Mouse (Mus musculus) myocyte (in vitro differentiated cells): Measurements from ENCODE around the gene Gm14190. TPM values are rescaled to one million over a fixed set of nuclear protein-coding genes. Genes with fewer than 3 reads are reported as not detected.
A peak's percentile ranks its signal among the peaks of the same experiment; 100 is the strongest.
"Not testable (repeated sequence)": the region's sequence is repeated elsewhere in the genome, so short reads cannot be mapped to it uniquely, and the experiment has no call there.

Experiments used
- H3K27me3 ChIP-seq: one replicate; pipeline ENCODE4 v1.6.1; 2011; ENCODE audit not compliant: control insufficient read depth, insufficient read depth, insufficient read length
- H3K36me3 ChIP-seq: one replicate; pipeline ENCODE4 v1.6.1; 2011; ENCODE audit not compliant: control insufficient read depth, insufficient read depth
- H3K4me2 ChIP-seq: one replicate; pipeline ENCODE4 v1.6.1; 2011; ENCODE audit warnings: low read depth, control low read depth
- H3K4me3 ChIP-seq: one replicate; pipeline ENCODE4 v1.5.1; 2011; ENCODE audit warnings: mild to moderate bottlenecking, control low read depth, moderate library complexity
- H3K79me2 ChIP-seq: one replicate; pipeline ENCODE4 v1.6.1; 2011; ENCODE audit not compliant: control insufficient read depth, insufficient read depth
- H3ac ChIP-seq: one replicate; pipeline ENCODE4 v1.6.1; 2011; ENCODE audit not compliant: control insufficient read depth, insufficient read length
- CEBPB ChIP-seq: IDR thresholded peaks from 2 replicates; pipeline ENCODE4 v1.6.1; 2011; ENCODE audit warnings: mild to moderate bottlenecking, moderate library complexity; ENCODE audit not compliant: poor library complexity, insufficient read depth, severe bottlenecking
- E2F4 ChIP-seq: IDR thresholded peaks from one replicate; pipeline ENCODE4 v1.6.1; 2011; ENCODE audit warnings: mild to moderate bottlenecking, control low read depth, moderate library complexity; ENCODE audit not compliant: insufficient read depth
- MAX ChIP-seq: IDR thresholded peaks from one replicate; pipeline ENCODE4 v1.6.1; 2011; ENCODE audit warnings: low read depth, mild to moderate bottlenecking, control low read depth
- MYOD1 ChIP-seq, 3 experiments: IDR thresholded peaks; one replicate each; pipeline ENCODE4 v1.6.1; 2011; ENCODE audit warnings: control low read depth in 2 of 3, low read depth in 2 of 3, mild to moderate bottlenecking in 2 of 3, moderate library complexity in 1 of 3; ENCODE audit not compliant: insufficient read length in 2 of 3, control insufficient read depth in 1 of 3
- MYOG ChIP-seq, 3 experiments: IDR thresholded peaks; one replicate each; pipeline ENCODE4 v1.6.1; 2011; ENCODE audit warnings: control low read depth in 2 of 3, low read depth in 2 of 3, mild to moderate bottlenecking in 2 of 3; ENCODE audit not compliant: insufficient read length in 2 of 3, control insufficient read depth in 1 of 3, insufficient read depth in 1 of 3
- POLR2A ChIP-seq: IDR thresholded peaks from one replicate; pipeline ENCODE4 v1.6.1; 2011; ENCODE audit warnings: low read depth, mild to moderate bottlenecking, control low read depth, moderate library complexity; ENCODE audit not compliant: insufficient read length
- POLR2AphosphoS2 ChIP-seq: IDR thresholded peaks from one replicate; pipeline ENCODE4 v1.6.1; 2011; ENCODE audit warnings: low read depth, control low read depth; ENCODE audit not compliant: insufficient read length
- REST ChIP-seq: IDR thresholded peaks from one replicate; pipeline ENCODE4 v1.6.1; 2011; ENCODE audit warnings: mild to moderate bottlenecking, control low read depth, moderate library complexity; ENCODE audit not compliant: insufficient read depth, insufficient read length
- SRF ChIP-seq: IDR thresholded peaks from one replicate; pipeline ENCODE4 v1.6.1; 2011; ENCODE audit warnings: low read depth; ENCODE audit not compliant: control insufficient read depth, insufficient read length
- TCF12 ChIP-seq: IDR thresholded peaks from one replicate; pipeline ENCODE4 v1.6.1; 2011; ENCODE audit warnings: mild to moderate bottlenecking, control low read depth; ENCODE audit not compliant: poor library complexity, insufficient read depth, severe bottlenecking
- TCF3 ChIP-seq: IDR thresholded peaks from one replicate; pipeline ENCODE4 v1.6.1; 2011; ENCODE audit warnings: low read depth, control low read depth; ENCODE audit not compliant: insufficient read length
- USF1 ChIP-seq: IDR thresholded peaks from one replicate; pipeline ENCODE4 v1.6.1; 2011; ENCODE audit warnings: low read depth, mild to moderate bottlenecking, control low read depth, moderate library complexity
- polyA plus RNA-seq: library from polyadenylated mRNA; unstranded; fragments of >200 nt; fragmentation: generic; extraction: Trizol; gene quantifications from one replicate; pipeline ENCODE4 v1.2.1, GENCODE M21; 2012; ENCODE audit warnings: missing spikeins

Gene Gm14190
- not detected for polyA plus RNA-seq

- TF ChIP-seq POLR2AphosphoS2 (no peak), MYOG (IDR thresholded peaks at IDR 0.05; ENCODE audit: control insufficient read depth in 1 of 3, insufficient read depth in 1 of 3, insufficient read length in 2 of 3, low read depth in 2 of 3) (peak in 2 of 3 experiments; percentile 18 to 68), SRF (no peak), CEBPB (no peak), USF1 (no peak), MYOD1 (IDR thresholded peaks at IDR 0.05; ENCODE audit: control insufficient read depth in 1 of 3, insufficient read length in 2 of 3, low read depth in 2 of 3) (peak in 1 of 3 experiments; percentile 43), E2F4 (no peak)
- Histone ChIP-seq H3K27me3 (peaks cover 6% of the 10 kb centered on the region), H3K36me3 (no peaks in the 10 kb centered on the region), H3K4me3 (no peak within 1 kb of the TSS), H3K79me2 (no peaks in the 10 kb centered on the region), H3K4me2 (no peak within 1 kb of the TSS), H3ac (no peak within 1 kb of the TSS)
Observed at GRCm38 (mm10) chr11:99690463-99690862, at the start of gene Gm14190. Gene Gm14190 (minus strand): TSS chr11:99690740.

GRCm38 (mm10) chr11:99734190-99734589 lies 43.6 kb upstream of the Gm14190 start, which contains the start of gene Gm14180:
Gene Gm14180 (minus strand): TSS chr11:99734290.
- H3K27me3 ChIP-seq: no peaks in the 10 kb centered on the region
- no peak within 1 kb of the TSS for H3K4me2 ChIP-seq
- no peak within 1 kb of the TSS for H3ac ChIP-seq
- TF ChIP-seq POLR2A: no peak
- TF ChIP-seq MAX: no peak
- peak in 1 of 3 experiments; percentile 54 for TF ChIP-seq MYOG (IDR thresholded peaks at IDR 0.05; ENCODE audit: control insufficient read depth in 1 of 3, insufficient read depth in 1 of 3, insufficient read length in 2 of 3, low read depth in 2 of 3)
- no peak for TF ChIP-seq TCF12
- H3K36me3 ChIP-seq: no peaks in the 10 kb centered on the region
- no peaks in the 10 kb centered on the region for H3K79me2 ChIP-seq
- no peak within 1 kb of the TSS for H3K4me3 ChIP-seq

- Histone ChIP-seq H3K27me3 (no peaks in the 10 kb centered on the region), H3K4me3 (no peak overlapping the region), H3K36me3 (no peaks in the 10 kb centered on the region), H3K79me2 (no peaks in the 10 kb centered on the region), H3ac (no peak overlapping the region), H3K4me2 (no peak overlapping the region)
- TF ChIP-seq MYOD1 (IDR thresholded peaks at IDR 0.05; ENCODE audit: control insufficient read depth in 1 of 3, insufficient read length in 2 of 3, low read depth in 2 of 3): peak in 2 of 3 experiments; percentile 59 to 85
- TF ChIP-seq POLR2AphosphoS2: no peak
- peak in 2 of 3 experiments; percentile 46 to 96 for TF ChIP-seq MYOG (IDR thresholded peaks at IDR 0.05; ENCODE audit: control insufficient read depth in 1 of 3, insufficient read depth in 1 of 3, insufficient read length in 2 of 3, low read depth in 2 of 3)
- TF ChIP-seq TCF3: peak; percentile 70
- no peak for TF ChIP-seq MAX
Observed at GRCm38 (mm10) chr11:99724061-99724460, 33.5 kb upstream of the Gm14190 start.

- Histone ChIP-seq H3K27me3 (no peaks in the 10 kb centered on the region), H3K4me2 (no peak overlapping the region), H3ac (no peak overlapping the region), H3K79me2 (no peaks in the 10 kb centered on the region), H3K36me3 (no peaks in the 10 kb centered on the region), H3K4me3 (no peak overlapping the region)
- no peak for TF ChIP-seq MAX
- TF ChIP-seq REST: no peak
- no peak for TF ChIP-seq POLR2AphosphoS2
- TF ChIP-seq POLR2A: no peak
- peak in 2 of 3 experiments; percentile 64 to 70 for TF ChIP-seq MYOD1 (IDR thresholded peaks at IDR 0.05; ENCODE audit: control insufficient read depth in 1 of 3, insufficient read length in 2 of 3, low read depth in 2 of 3)
- peak; percentile 49 for TF ChIP-seq TCF3
- TF ChIP-seq MYOG (IDR thresholded peaks at IDR 0.05; ENCODE audit: control insufficient read depth in 1 of 3, insufficient read depth in 1 of 3, insufficient read length in 2 of 3, low read depth in 2 of 3): peak in 1 of 3 experiments; percentile 88
- TF ChIP-seq CEBPB: no peak
- TF ChIP-seq TCF12: no peak
- no peak for TF ChIP-seq SRF
Observed at GRCm38 (mm10) chr11:99718759-99719158, 28.2 kb upstream of the Gm14190 start.

- H3K79me2 ChIP-seq, H3ac ChIP-seq, H3K4me3 ChIP-seq, H3K36me3 ChIP-seq, H3K27me3 ChIP-seq, H3K4me2 ChIP-seq: not testable (repeated sequence)
- TF ChIP-seq MYOD1 (IDR thresholded peaks at IDR 0.05; ENCODE audit: control insufficient read depth in 1 of 3, insufficient read length in 2 of 3, low read depth in 2 of 3) (peak in 2 of 3 experiments; percentile 23 to 56), TCF3 (peak; percentile 18), MYOG (IDR thresholded peaks at IDR 0.05; ENCODE audit: control insufficient read depth in 1 of 3, insufficient read depth in 1 of 3, insufficient read length in 2 of 3, low read depth in 2 of 3) (peak in 2 of 3 experiments; percentile 49 to 87)
Observed at GRCm38 (mm10) chr11:99685235-99685634, 5.3 kb downstream of the Gm14190 start.
